In the genomic region with DNA sequence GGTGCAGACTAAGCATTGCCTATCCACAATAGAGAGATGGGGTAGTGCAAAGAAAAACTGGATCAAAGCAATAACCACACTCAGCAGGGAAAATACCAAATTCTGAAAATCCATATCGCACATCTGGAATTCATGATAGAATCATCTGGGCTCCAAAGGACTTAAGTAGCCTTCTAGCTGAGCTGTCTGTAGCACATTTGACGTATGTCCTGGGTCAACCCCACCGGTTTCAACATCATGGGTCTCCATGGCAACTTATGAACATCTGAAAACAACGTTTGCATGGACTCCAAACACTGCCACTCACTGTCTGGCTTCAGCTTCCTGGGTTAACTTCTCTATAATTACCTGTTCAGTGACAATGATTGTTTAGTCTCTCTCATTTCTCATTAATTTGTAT, we compare ENCODE assay signal across 19 mouse cellular contexts.
"Had no signal": no experiment of that assay in that cellular context is flagged by ENCODE, and none has a peak within 500 bp of the region (broad histone marks: within the 10 kb centered on the region; RNA-seq: fewer than 3 reads in every experiment).

No protein-coding gene starts in this region.

- H3K4me1 ChIP-seq: kidney, embryonic 15.5 days; liver, embryonic 13.5 days; megakaryocyte, embryonic 14.5 days; neural tube, embryonic 13.5 days; stomach, embryonic 15.5 days had no signal

- DNase-seq: kidney, adult 8-10 months; kidney, postnatal 10 days; kidney, postnatal 36 days; layer of hippocampus, postnatal 36 days; liver, embryonic 13.5 days; lung, adult 2 months; lung, postnatal 36 days; midbrain, embryonic 14.5 days; right cerebral cortex, adult 18-20 months; right cerebral cortex, postnatal 14 days; right cerebral cortex, postnatal 4 days; spleen, adult 18-20 months; thymus, postnatal 25 days had no signal

- H3K4me3 ChIP-seq: kidney, embryonic 15.5 days; left cerebral cortex, adult 2 months; liver, embryonic 13.5 days; megakaryocyte, embryonic 14.5 days; neural tube, embryonic 13.5 days; stomach, embryonic 15.5 days had no signal

- H3K36me3 ChIP-seq: kidney, embryonic 15.5 days; liver, embryonic 13.5 days; neural tube, embryonic 13.5 days; stomach, embryonic 15.5 days had no signal

- H3K27ac ChIP-seq: kidney, embryonic 15.5 days; left cerebral cortex, adult 2 months; liver, embryonic 13.5 days; neural tube, embryonic 13.5 days; stomach, embryonic 15.5 days had no signal

- H3K27me3 ChIP-seq: kidney, embryonic 15.5 days; liver, embryonic 13.5 days; megakaryocyte, embryonic 14.5 days; neural tube, embryonic 13.5 days; stomach, embryonic 15.5 days had no signal

- H3K9ac ChIP-seq: kidney, embryonic 15.5 days; liver, embryonic 13.5 days; neural tube, embryonic 13.5 days; stomach, embryonic 15.5 days had no signal

- H3K4me2 ChIP-seq: kidney, embryonic 15.5 days; liver, embryonic 13.5 days; midbrain, embryonic 11.5 days; neural tube, embryonic 13.5 days; stomach, embryonic 15.5 days had no signal

- H3K9me3 ChIP-seq: kidney, embryonic 15.5 days; liver, embryonic 13.5 days; megakaryocyte, embryonic 14.5 days; neural tube, embryonic 13.5 days; stomach, embryonic 15.5 days had no signal
